ENCODE assay signal across 8 mouse cellular contexts in genomic region chr9:98973101-98973521, GRCm38 (mm10). TPM values are rescaled to one million over a fixed set of nuclear protein-coding genes. Genes with fewer than 3 reads are reported as not detected.
A peak's percentile ranks its signal among the peaks of the same experiment; 100 is the strongest.
DNase-seq lines count a peak whose midpoint lies in the region; ATAC-seq lines count a peak whose summit lies in the region.

No protein-coding gene starts in this region.

- under 1% methylated on average over 40 of the region's 40 CpGs for WGBS in kidney, embryonic 16.5 days
- WGBS in embryonic facial prominence, embryonic 10.5 days, result under 1% methylated on average over 40 of the region's 40 CpGs
- under 1% methylated on average over 40 of the region's 40 CpGs for WGBS in limb, embryonic 10.5 days
- WGBS in neural tube, embryonic 14.5 days, result 1% methylated on average over 40 of the region's 40 CpGs

- H3K27me3 ChIP-seq in kidney, embryonic 16.5 days (ENCODE audit: insufficient read depth, low read length), result peaks cover 86% of the 10 kb centered on the region
- peaks cover 99% of the 10 kb centered on the region for H3K27me3 ChIP-seq in embryonic facial prominence, embryonic 10.5 days (replicated peaks; ENCODE audit: low read depth, poor library complexity, severe bottlenecking)
- H3K27me3 ChIP-seq in limb, embryonic 10.5 days (ENCODE audit: low read depth, poor library complexity, severe bottlenecking), result peaks cover 96% of the 10 kb centered on the region
- peaks cover 58% of the 10 kb centered on the region for H3K27me3 ChIP-seq in neural tube, embryonic 14.5 days (ENCODE audit: control insufficient read depth, insufficient read depth, low read length)

- no peaks in the 10 kb centered on the region for H3K36me3 ChIP-seq in kidney, embryonic 16.5 days (ENCODE audit: insufficient read depth, low read length)
- no peaks in the 10 kb centered on the region for H3K36me3 ChIP-seq in embryonic facial prominence, embryonic 10.5 days (replicated peaks)
- H3K36me3 ChIP-seq in limb, embryonic 10.5 days, result no peaks in the 10 kb centered on the region
- H3K36me3 ChIP-seq in neural tube, embryonic 14.5 days (ENCODE audit: control insufficient read depth, insufficient read depth, low read length), result no peaks in the 10 kb centered on the region

- 0 out of 2 replicates have a peak, but pooled peaks have one; percentile 23 for ATAC-seq in kidney, embryonic 16.5 days (ENCODE audit: low FRiP score, low TSS enrichment)
- peak; percentile 44 for ATAC-seq in neural tube, embryonic 14.5 days (ENCODE audit: low read depth)

- H3K9me3 ChIP-seq in kidney, embryonic 16.5 days (ENCODE audit: low read length), result peaks cover 8% of the 10 kb centered on the region; the same call in 1 of the 2 replicates
- peaks cover 9% of the 10 kb centered on the region; the same call in 1 of the 2 replicates for H3K9me3 ChIP-seq in embryonic facial prominence, embryonic 10.5 days
- H3K9me3 ChIP-seq in limb, embryonic 10.5 days (replicated peaks), result no peaks in the 10 kb centered on the region; the same call in 1 of the 2 replicates
- H3K9me3 ChIP-seq in neural tube, embryonic 14.5 days (ENCODE audit: control insufficient read depth, low read length), result no peaks in the 10 kb centered on the region

- H3K9ac ChIP-seq in kidney, embryonic 16.5 days (replicated peaks; ENCODE audit: low read length), result no peak overlapping the region
- H3K9ac ChIP-seq in neural tube, embryonic 14.5 days (replicated peaks; ENCODE audit: low read depth, low read length), result 0 out of 2 replicates have a peak overlapping the region, but pooled peaks have one; percentile 16

- DNase-seq in kidney, postnatal 25 days, result no peak
- DNase-seq in embryonic facial prominence, embryonic 10.5 days (ENCODE audit: low spot score), result peak; percentile 84
- peak; percentile 83 for DNase-seq in limb, embryonic 10.5 days (ENCODE audit: low spot score)
- no peak for DNase-seq in thymus, postnatal 0 days (ENCODE audit: low spot score)
- no peak for DNase-seq in thymus, postnatal 10 days (ENCODE audit: low spot score in 2 of 2)
- no peak for DNase-seq in ovary, postnatal 14 days (ENCODE audit: low spot score)

- H3K4me1 ChIP-seq in kidney, embryonic 16.5 days (ENCODE audit: insufficient read depth, low read length), result no peaks in the 10 kb centered on the region
- peaks cover 14% of the 10 kb centered on the region for H3K4me1 ChIP-seq in embryonic facial prominence, embryonic 10.5 days
- H3K4me1 ChIP-seq in limb, embryonic 10.5 days, result peaks cover 17% of the 10 kb centered on the region
- H3K4me1 ChIP-seq in neural tube, embryonic 14.5 days (ENCODE audit: control insufficient read depth, insufficient read depth, low read length), result 0 out of 2 replicates have a peak, but pooled peaks cover 3% of the 10 kb centered on the region

- H3K4me3 ChIP-seq in kidney, embryonic 16.5 days (ENCODE audit: low read length), result peak overlapping the region; percentile 45
- H3K4me3 ChIP-seq in embryonic facial prominence, embryonic 10.5 days, result peak overlapping the region; percentile 56
- H3K4me3 ChIP-seq in limb, embryonic 10.5 days, result peak overlapping the region; percentile 55
- H3K4me3 ChIP-seq in neural tube, embryonic 14.5 days (ENCODE audit: low read depth, low read length), result peak overlapping the region; percentile 17

- H3K4me2 ChIP-seq in kidney, embryonic 16.5 days (replicated peaks; ENCODE audit: low read depth, low read length), result peak overlapping the region; percentile 58
- H3K4me2 ChIP-seq in neural tube, embryonic 14.5 days (ENCODE audit: low read depth, low read length), result peak overlapping the region; percentile 42

- H3K27ac ChIP-seq in kidney, embryonic 16.5 days (ENCODE audit: low read length), result no peak overlapping the region
- H3K27ac ChIP-seq in embryonic facial prominence, embryonic 10.5 days (replicated peaks), result no peak overlapping the region
- peak overlapping the region; percentile 74 for H3K27ac ChIP-seq in limb, embryonic 10.5 days
- H3K27ac ChIP-seq in neural tube, embryonic 14.5 days (ENCODE audit: low read depth, low read length), result no peak overlapping the region

RNA-seq across cellular contexts. Expression of gene Faim, which starts 13.1 kb away (rescaled TPM):
- 46.1 and 46.9 TPM in 2 replicates for polyA plus RNA-seq in kidney, embryonic 16.5 days (2015; fragmentation: Nextera tagmentation; extraction: Ambion mirVana)
- polyA plus RNA-seq in embryonic facial prominence, embryonic 10.5 days (2016; fragmentation: Nextera tagmentation; extraction: Ambion mirVana), result 58.1 and 61.8 TPM in 2 replicates
- polyA plus RNA-seq in limb, embryonic 10.5 days (2016; fragmentation: Nextera tagmentation; extraction: Ambion mirVana), result 54.4 and 57.3 TPM in 2 replicates
- polyA plus RNA-seq in neural tube, embryonic 14.5 days (2014; fragmentation: Nextera tagmentation; extraction: Ambion mirVana), result 119 and 124 TPM in 2 replicates
- 52.4 and 54.8 TPM in 2 replicates for polyA plus RNA-seq in thymus, postnatal 0 days (2015; fragmentation: Nextera tagmentation; extraction: Ambion mirVana)

RNA-seq across cellular contexts. Expression of gene Foxl2, which starts 18.0 kb away (rescaled TPM):
- polyA plus RNA-seq in kidney, embryonic 16.5 days (2015; fragmentation: Nextera tagmentation; extraction: Ambion mirVana), result not detected in 2 replicates
- 1.9 and 2.4 TPM in 2 replicates for polyA plus RNA-seq in embryonic facial prominence, embryonic 10.5 days (2016; fragmentation: Nextera tagmentation; extraction: Ambion mirVana)
- polyA plus RNA-seq in limb, embryonic 10.5 days (2016; fragmentation: Nextera tagmentation; extraction: Ambion mirVana), result not detected in 2 replicates
- polyA plus RNA-seq in neural tube, embryonic 14.5 days (2014; fragmentation: Nextera tagmentation; extraction: Ambion mirVana), result 0.32 and 0.72 TPM in 2 replicates
- not detected in 2 replicates for polyA plus RNA-seq in thymus, postnatal 0 days (2015; fragmentation: Nextera tagmentation; extraction: Ambion mirVana)

Comparison
In these comparisons a context has a peak if more than half of its experiments do, and no peak if none do; other contexts are left out.
1. DNase-seq: peak in embryonic facial prominence, embryonic 10.5 days (single experiment) and limb, embryonic 10.5 days (single experiment); none in kidney, postnatal 25 days (0 of 2), thymus, postnatal 0 days (single experiment), thymus, postnatal 10 days (0 of 2) and ovary, postnatal 14 days (single experiment).
2. Peak in every context shown above with its lines, with median percentiles within 50 percentile points of each other: H3K4me3 ChIP-seq.